Mouse (Mus musculus) MEL (cell line): ENCODE measurements around the gene Cdc42ep3. TPM values are rescaled to one million over a fixed set of nuclear protein-coding genes. Genes with fewer than 3 reads are reported as not detected.

ENCODE experiments used
- DNase-seq: peaks from one replicate; pipeline ENCODE4 v3.0.0; 2011; ENCODE audit warnings: low read depth, low spot score
- H3K27ac ChIP-seq: 2 replicates; pipeline ENCODE4 v1.5.1; 2012; ENCODE audit warnings: low read depth, mild to moderate bottlenecking, control low read depth, low read length, moderate library complexity; ENCODE audit not compliant: control insufficient read depth
- H3K27me3 ChIP-seq, 2 experiments: fragments of 150-350 bp in 1 of 2; sonication (generic) in 1 of 2; 2 replicates each; pipeline ENCODE4 v1.6.1; 2012; ENCODE audit warnings: low read length in 2 of 2, mild to moderate bottlenecking in 2 of 2, improper control_type of control experiment in 1 of 2, moderate library complexity in 1 of 2; ENCODE audit not compliant: insufficient read depth in 2 of 2, control insufficient read depth in 1 of 2
- H3K36me3 ChIP-seq, 2 experiments: 2 replicates each; pipeline ENCODE4 v1.6.1; 2012 to 2014; ENCODE audit warnings: low read length in 2 of 2, improper control_type of control experiment in 1 of 2, inconsistent platforms in 1 of 2, mild to moderate bottlenecking in 1 of 2; ENCODE audit not compliant: insufficient read depth in 2 of 2, control insufficient read depth in 1 of 2
- H3K4me1 ChIP-seq, 2 experiments: fragments of 150-350 bp in 1 of 2; sonication (generic) in 1 of 2; 2 replicates each; pipeline ENCODE4 v1.6.1; 2012; ENCODE audit warnings: low read length in 2 of 2, improper control_type of control experiment in 1 of 2, mild to moderate bottlenecking in 1 of 2; ENCODE audit not compliant: insufficient read depth in 2 of 2, control insufficient read depth in 1 of 2
- H3K4me3 ChIP-seq, 2 experiments: fragments of 150-350 bp in 1 of 2; sonication (generic) in 1 of 2; 2 replicates each; pipeline ENCODE4 v1.5.1; 2012; ENCODE audit warnings: low read depth in 2 of 2, low read length in 2 of 2, mild to moderate bottlenecking in 2 of 2, moderate library complexity in 2 of 2, control low read depth in 1 of 2, improper control_type of control experiment in 1 of 2; ENCODE audit not compliant: control insufficient read depth in 1 of 2, insufficient read depth in 1 of 2
- H3K79me2 ChIP-seq: 2 replicates; pipeline ENCODE4 v1.6.1; 2012; ENCODE audit warnings: mild to moderate bottlenecking, low read length, moderate library complexity; ENCODE audit not compliant: control insufficient read depth, poor library complexity, insufficient read depth
- H3K9ac ChIP-seq: 2 replicates; pipeline ENCODE4 v1.6.1; 2012; ENCODE audit warnings: low read depth, mild to moderate bottlenecking, control low read depth, low read length, moderate library complexity; ENCODE audit not compliant: control insufficient read depth, poor library complexity, severe bottlenecking
- H3K9me3 ChIP-seq: fragments of 150-350 bp; sonication (generic); replicated peaks from 2 replicates; pipeline ENCODE4 v1.6.1; 2012; ENCODE audit warnings: mild to moderate bottlenecking, low read length, improper control_type of control experiment, moderate library complexity; ENCODE audit not compliant: insufficient read depth
- BHLHE40 ChIP-seq: IDR thresholded peaks from 2 replicates; pipeline ENCODE4 v1.6.1; 2012; ENCODE audit warnings: low read depth, mild to moderate bottlenecking, inconsistent platforms, low read length, improper control_type of control experiment, borderline replicate concordance
- CHD1 ChIP-seq: IDR thresholded peaks from 2 replicates; pipeline ENCODE4 v1.6.1; 2012; ENCODE audit warnings: low read depth, mild to moderate bottlenecking, inconsistent platforms, low read length, improper control_type of control experiment
- CHD2 ChIP-seq: IDR thresholded peaks from 2 replicates; pipeline ENCODE4 v1.6.1; 2011; ENCODE audit warnings: low read length, improper control_type of control experiment
- E2F4 ChIP-seq: IDR thresholded peaks from 2 replicates; pipeline ENCODE4 v1.6.1; 2011; ENCODE audit warnings: low read depth, low read length, improper control_type of control experiment, borderline replicate concordance
- EP300 ChIP-seq, 2 experiments: IDR thresholded peaks; 2 replicates each; pipeline ENCODE4 v1.6.1; 2011; ENCODE audit warnings: improper control_type of control experiment in 2 of 2, low read length in 2 of 2, low read depth in 1 of 2, mild to moderate bottlenecking in 1 of 2
- GABPA ChIP-seq: IDR thresholded peaks from 2 replicates; pipeline ENCODE4 v1.6.1; 2012; ENCODE audit warnings: low read depth, mild to moderate bottlenecking, inconsistent platforms, low read length, improper control_type of control experiment, moderate library complexity
- KAT2A ChIP-seq: conservative IDR thresholded peaks from 2 replicates; pipeline ENCODE4 v1.6.1; 2012; ENCODE audit warnings: low read depth, low read length, improper control_type of control experiment, inconsistent platforms
- MAX ChIP-seq: IDR thresholded peaks from 2 replicates; pipeline ENCODE4 v1.6.1; 2011; ENCODE audit warnings: low read length, improper control_type of control experiment
- MAZ ChIP-seq: IDR thresholded peaks from 2 replicates; pipeline ENCODE4 v1.6.1; 2012; ENCODE audit warnings: low read depth, mild to moderate bottlenecking, inconsistent platforms, low read length, improper control_type of control experiment
- MEF2A ChIP-seq: IDR thresholded peaks from 2 replicates; pipeline ENCODE4 v1.6.1; 2014; ENCODE audit warnings: low read depth, mild to moderate bottlenecking, inconsistent platforms, low read length, improper control_type of control experiment; ENCODE audit not compliant: poor library complexity, insufficient replicate concordance, severe bottlenecking; ENCODE audit errors: extremely low read depth
- MYC ChIP-seq: IDR thresholded peaks from 2 replicates; pipeline ENCODE4 v1.6.1; 2011; ENCODE audit warnings: low read depth, mild to moderate bottlenecking, low read length, improper control_type of control experiment, moderate library complexity
- POLR2A ChIP-seq, 2 experiments: IDR thresholded peaks; 2 replicates each; pipeline ENCODE4 v1.6.1; 2011 to 2012; ENCODE audit warnings: low read length in 2 of 2, mild to moderate bottlenecking in 2 of 2, control low read depth in 1 of 2, improper control_type of control experiment in 1 of 2, low read depth in 1 of 2, moderate library complexity in 1 of 2; ENCODE audit not compliant: control insufficient read depth in 1 of 2, insufficient read depth in 1 of 2, poor library complexity in 1 of 2
- POLR2AphosphoS5 ChIP-seq: IDR thresholded peaks from 2 replicates; pipeline ENCODE4 v1.6.1; 2012; ENCODE audit warnings: low read depth, borderline replicate concordance, mild to moderate bottlenecking, inconsistent platforms, low read length, moderate library complexity, mixed read lengths
- SMC3 ChIP-seq: IDR thresholded peaks from 2 replicates; pipeline ENCODE4 v1.6.1; 2011; ENCODE audit warnings: low read depth, low read length, improper control_type of control experiment
- TAL1 ChIP-seq: IDR thresholded peaks from 2 replicates; pipeline ENCODE4 v1.6.1; 2012; ENCODE audit warnings: mild to moderate bottlenecking, inconsistent platforms, low read length, moderate library complexity, mixed read lengths
- TBP ChIP-seq: IDR thresholded peaks from 2 replicates; pipeline ENCODE4 v1.8.0; 2011; ENCODE audit warnings: low read depth, low read length, improper control_type of control experiment
- TCF12 ChIP-seq: IDR thresholded peaks from 2 replicates; pipeline ENCODE4 v1.6.1; 2014; ENCODE audit warnings: low read depth, mild to moderate bottlenecking, inconsistent platforms, low read length, improper control_type of control experiment, moderate library complexity
- ZC3H11A ChIP-seq: IDR thresholded peaks from 2 replicates; pipeline ENCODE4 v1.6.1; 2012; ENCODE audit warnings: low read depth, mild to moderate bottlenecking, inconsistent platforms, low read length, improper control_type of control experiment
- ZMIZ1 ChIP-seq: IDR thresholded peaks from 2 replicates; pipeline ENCODE4 v1.6.1; 2012; ENCODE audit warnings: low read depth, mild to moderate bottlenecking, inconsistent platforms, low read length, improper control_type of control experiment, moderate library complexity
- polyA plus RNA-seq, 2 experiments: library from polyadenylated mRNA; stranded (reverse) in 1 of 2; unstranded in 1 of 2; fragments of >175 nt in 1 of 2; fragments of >200 nt in 1 of 2; gene quantifications; 2 replicates each; pipeline versions ENCODE4 v1.2.1 to v1.2.4; 2012; ENCODE audit warnings: low replicate concordance in 2 of 2, low read depth in 1 of 2; ENCODE audit not compliant: insufficient read length in 2 of 2, insufficient read depth in 1 of 2, missing spikeins in 1 of 2
- total RNA-seq: library from RNA; depleted of rRNA; stranded (reverse); fragments of 300-350 nt; gene quantifications from 2 replicates; pipeline ENCODE4 v1.2.3, GENCODE M21; 2012

Gene Cdc42ep3
- total and polyA plus RNA-seq, 3 experiments: 4.2 to 8.4 TPM; not detected in 1

DNA sequence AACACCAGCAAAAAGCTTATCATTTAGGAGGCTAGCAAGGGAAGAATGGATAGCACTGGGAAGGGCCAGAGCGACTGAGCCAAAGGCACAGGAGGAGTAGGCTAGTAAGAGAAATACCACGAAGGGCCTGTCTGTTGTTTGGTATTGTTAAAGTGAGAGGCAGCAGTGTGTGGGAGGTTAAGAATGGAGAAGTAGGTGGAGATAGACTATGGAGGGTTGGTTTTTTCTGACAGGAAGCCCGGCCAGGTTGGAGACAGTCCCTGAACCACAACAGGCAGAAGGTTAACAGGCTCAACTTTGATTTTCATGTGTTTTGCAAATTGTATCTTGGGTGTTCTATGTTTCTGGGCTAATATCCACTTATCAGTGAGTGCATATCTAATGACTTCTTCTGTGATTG, 26.6 kb upstream of the Cdc42ep3 start:
- Histone ChIP-seq H3K27me3 (no peaks in the 10 kb centered on the region), H3K36me3 (no peaks in the 10 kb centered on the region), H3K9ac (no peak overlapping the region), H3K4me3 (no peak overlapping the region), H3K4me1 (no peaks in the 10 kb centered on the region), H3K27ac (no peak overlapping the region), H3K9me3 (no peaks in the 10 kb centered on the region), H3K79me2 (no peaks in the 10 kb centered on the region)
- DNase-seq: no peak
- TF ChIP-seq ZMIZ1 (no peak), BHLHE40 (no peak), GABPA (no peak), KAT2A (no peak), TBP (no peak), ZC3H11A (no peak), MAZ (no peak), MEF2A (no peak), TCF12 (no peak), E2F4 (no peak), SMC3 (no peak), CHD1 (no peak)

DNA sequence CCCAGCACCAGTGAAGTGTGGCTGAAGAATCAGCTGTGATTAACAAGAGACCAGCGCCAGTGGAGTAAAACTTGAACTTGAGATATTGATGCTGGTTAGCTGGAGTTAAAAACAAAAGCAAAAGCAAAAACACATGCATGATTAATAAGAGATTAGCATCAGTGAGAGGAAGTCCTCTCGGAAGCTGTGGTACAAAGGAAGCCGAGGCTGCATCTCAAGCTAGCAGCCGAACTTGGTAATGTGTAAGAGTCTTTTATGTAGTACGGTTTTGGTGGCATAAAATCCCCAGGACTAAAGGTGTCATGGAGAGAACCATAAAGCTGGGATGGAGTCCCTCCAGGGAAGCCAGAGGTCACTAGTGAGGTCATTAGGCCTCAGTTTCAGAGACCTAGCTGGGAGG, 24.3 kb upstream of the Cdc42ep3 start:
- DNase-seq: no peak

More for the DNA sequence above, 24.3 kb upstream of the Cdc42ep3 start:
- Histone ChIP-seq H3K9me3 (no peaks in the 10 kb centered on the region), H3K4me3 (no peak overlapping the region), H3K4me1 (no peaks in the 10 kb centered on the region), H3K79me2 (no peaks in the 10 kb centered on the region), H3K36me3 (no peaks in the 10 kb centered on the region), H3K27ac (no peak overlapping the region), H3K27me3 (no peaks in the 10 kb centered on the region), H3K9ac (no peak overlapping the region)
- TF ChIP-seq TAL1 (no peak), EP300 (IDR thresholded peaks at IDR 0.05; ENCODE audit: low read depth in 1 of 2, low read length in 2 of 2) (no peak), POLR2A (IDR thresholded peaks at IDR 0.05; ENCODE audit: control insufficient read depth in 1 of 2, insufficient read depth in 1 of 2, low read depth in 1 of 2, low read length in 2 of 2, poor library complexity in 1 of 2) (no peak), CHD2 (no peak), MAX (no peak), MEF2A (no peak), MYC (no peak), POLR2AphosphoS5 (no peak)
